Mouse (Mus musculus): ENCODE measurements around the gene Cnnm2. TPM values are rescaled to one million over a fixed set of nuclear protein-coding genes. Genes with fewer than 3 reads are reported as not detected.

Cnnm2 gene
- polyA plus RNA-seq, 1 experiment from 2014 or later: 2.0 TPM

DNA sequence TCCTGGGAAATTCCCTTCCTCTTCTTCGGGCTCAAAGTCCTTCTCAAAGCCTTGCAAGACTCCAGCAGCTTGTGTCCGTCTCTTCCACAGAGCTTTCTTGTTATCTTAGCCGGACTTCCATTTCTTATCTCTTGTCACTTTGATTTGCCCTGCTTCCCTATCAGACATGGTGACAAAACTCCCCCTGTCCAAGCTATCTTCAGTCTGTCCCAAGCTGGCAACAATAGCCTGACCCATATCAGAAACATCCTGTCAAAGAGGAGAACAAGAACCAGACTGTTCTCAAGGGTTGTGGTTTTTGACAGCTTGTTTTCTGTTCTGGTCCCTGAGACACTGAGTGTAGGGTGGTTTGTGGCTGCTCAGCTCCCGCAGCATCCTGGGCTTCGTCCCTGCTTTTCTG lies 26.2 kb upstream of the Cnnm2 start:
- no peak overlapping the region for H3K27ac ChIP-seq (replicated peaks)
- no peak for ATAC-seq (ENCODE audit: low FRiP score, low TSS enrichment)
- no peak for DNase-seq (ENCODE audit: low spot score)
- no peak overlapping the region for H3K9ac ChIP-seq (ENCODE audit: low read length)
- no peaks in the 10 kb centered on the region for H3K27me3 ChIP-seq (ENCODE audit: control insufficient read depth, insufficient read depth, low read length)
- H3K4me1 ChIP-seq (replicated peaks; ENCODE audit: control insufficient read depth, insufficient read depth): no peaks in the 10 kb centered on the region
- no peak overlapping the region for H3K4me2 ChIP-seq (replicated peaks; ENCODE audit: low read depth)
- H3K9me3 ChIP-seq (ENCODE audit: control insufficient read depth, low read length): no peaks in the 10 kb centered on the region
- no peak overlapping the region for H3K4me3 ChIP-seq (ENCODE audit: low read depth, low read length)
- 49% methylated on average over 5 of the region's 5 CpGs for WGBS
- H3K36me3 ChIP-seq (ENCODE audit: control insufficient read depth, insufficient read depth, low read length): no peaks in the 10 kb centered on the region; the same call in 1 of the 2 replicates
- TF ChIP-seq CTCF (IDR thresholded peaks at IDR 0.05; ENCODE audit: low read depth) (no peak), EP300 (optimal IDR thresholded peaks at IDR 0.05) (no peak)

DNA sequence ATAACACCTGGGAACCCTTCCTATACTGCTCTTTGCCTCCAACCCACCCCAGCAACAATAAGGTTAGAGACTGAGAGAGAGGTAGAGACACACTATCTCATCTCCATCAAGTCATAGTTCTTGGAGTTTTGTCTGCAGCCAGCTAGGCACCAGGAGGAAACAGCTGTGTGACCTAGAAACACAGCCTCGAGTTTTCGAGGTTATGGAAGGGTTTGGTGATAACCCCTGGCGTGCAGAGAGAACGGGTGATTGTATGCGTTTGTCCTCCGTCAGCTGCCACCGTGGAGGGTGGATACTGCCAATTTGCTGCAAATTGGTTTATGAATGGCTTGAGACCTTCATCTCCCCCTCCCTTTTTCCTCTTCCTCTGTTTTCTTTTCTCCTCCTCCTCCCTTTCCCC lies 24.3 kb upstream of the Cnnm2 start:
- TF ChIP-seq EP300 (optimal IDR thresholded peaks at IDR 0.05): no peak
- TF ChIP-seq CTCF (IDR thresholded peaks at IDR 0.05; ENCODE audit: low read depth): no peak
- Histone ChIP-seq H3K4me3 (ENCODE audit: low read depth, low read length) (no peak overlapping the region), H3K27ac (replicated peaks) (no peak overlapping the region), H3K9ac (ENCODE audit: low read length) (no peak overlapping the region), H3K4me1 (replicated peaks; ENCODE audit: control insufficient read depth, insufficient read depth) (no peaks in the 10 kb centered on the region), H3K4me2 (replicated peaks; ENCODE audit: low read depth) (no peak overlapping the region), H3K9me3 (ENCODE audit: control insufficient read depth, low read length) (no peaks in the 10 kb centered on the region), H3K36me3 (ENCODE audit: control insufficient read depth, insufficient read depth, low read length) (no peaks in the 10 kb centered on the region; the same call in 1 of the 2 replicates), H3K27me3 (ENCODE audit: control insufficient read depth, insufficient read depth, low read length) (no peaks in the 10 kb centered on the region)
- WGBS: 57% methylated on average over 7 of the region's 7 CpGs
- DNase-seq (ENCODE audit: low spot score) (no peak), ATAC-seq (ENCODE audit: low FRiP score, low TSS enrichment) (no peak)

DNA sequence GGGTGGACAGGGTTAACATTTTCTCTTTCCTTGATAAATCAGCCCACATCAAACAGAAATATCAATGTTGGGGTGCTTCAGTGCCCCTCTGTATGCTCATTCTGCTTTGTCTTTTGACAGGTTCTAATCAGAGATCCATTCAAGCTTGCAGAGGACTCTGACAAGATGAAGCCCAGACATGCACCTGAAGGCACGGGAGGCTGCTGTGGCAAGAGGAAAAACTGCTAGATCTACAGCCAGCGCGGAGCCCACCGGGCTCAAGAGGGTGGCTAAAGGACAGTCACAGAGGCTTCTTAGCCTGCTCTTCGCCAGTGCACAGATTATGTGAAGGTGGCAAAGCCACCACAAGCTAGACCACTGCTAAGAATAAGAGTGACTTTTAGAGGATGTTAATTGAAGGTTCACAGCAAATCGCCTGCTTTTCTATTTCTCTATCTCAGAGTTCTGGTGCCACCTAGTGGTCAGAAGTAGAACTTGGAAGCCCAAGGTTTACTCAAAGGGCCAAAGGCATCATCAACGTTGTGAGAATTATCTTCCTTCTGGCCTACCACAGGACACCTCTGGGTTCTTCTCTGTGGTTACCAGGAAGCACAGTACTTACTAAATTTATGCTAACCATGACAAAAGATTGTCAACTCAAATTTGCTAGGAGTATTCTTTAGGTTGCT lies 20.9 kb upstream of the Cnnm2 start:
- no peaks in the 10 kb centered on the region for H3K27me3 ChIP-seq (ENCODE audit: control insufficient read depth, insufficient read depth, low read length)
- no peaks in the 10 kb centered on the region for H3K9me3 ChIP-seq (ENCODE audit: control insufficient read depth, low read length)
- DNase-seq (ENCODE audit: low spot score): peak; percentile 48
- WGBS: 52% methylated on average over 7 of the region's 7 CpGs
- no peak overlapping the region for H3K4me2 ChIP-seq (replicated peaks; ENCODE audit: low read depth)
- H3K27ac ChIP-seq (replicated peaks): no peak overlapping the region
- H3K4me3 ChIP-seq (ENCODE audit: low read depth, low read length): no peak overlapping the region
- no peak for TF ChIP-seq EP300 (optimal IDR thresholded peaks at IDR 0.05)
- peak; percentile 89 for TF ChIP-seq CTCF (IDR thresholded peaks at IDR 0.05; ENCODE audit: low read depth)
- peak; percentile 21; the same call in 1 of the 2 replicates for ATAC-seq (ENCODE audit: low FRiP score, low TSS enrichment)
- H3K4me1 ChIP-seq (replicated peaks; ENCODE audit: control insufficient read depth, insufficient read depth): no peaks in the 10 kb centered on the region
- no peaks in the 10 kb centered on the region; the same call in 1 of the 2 replicates for H3K36me3 ChIP-seq (ENCODE audit: control insufficient read depth, insufficient read depth, low read length)
- H3K9ac ChIP-seq (ENCODE audit: low read length): no peak overlapping the region

DNA sequence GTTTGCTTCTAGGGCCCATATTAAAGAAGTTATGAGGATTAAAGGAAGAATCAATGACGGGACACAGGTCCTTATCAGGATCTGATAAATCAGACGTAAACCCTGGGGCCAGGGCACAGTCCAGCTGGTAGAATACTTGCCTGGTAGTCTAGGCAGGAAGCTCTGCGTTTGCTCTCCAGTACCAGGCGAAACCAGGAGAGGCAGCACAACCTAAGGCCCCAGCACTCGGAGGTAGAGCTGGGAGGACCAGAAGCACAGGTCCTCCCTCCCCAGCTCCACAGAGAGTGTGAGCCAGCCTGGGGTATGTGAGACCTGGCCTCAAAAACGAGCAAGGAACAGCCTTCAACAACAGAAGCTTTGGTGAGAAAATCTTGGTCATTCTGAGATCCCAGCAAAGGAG lies 19.8 kb upstream of the Cnnm2 start:
- ATAC-seq (ENCODE audit: low FRiP score, low TSS enrichment): peak; percentile 53; the same call in 1 of the 2 replicates
- 32% methylated on average over 6 of the region's 6 CpGs for WGBS

DNA sequence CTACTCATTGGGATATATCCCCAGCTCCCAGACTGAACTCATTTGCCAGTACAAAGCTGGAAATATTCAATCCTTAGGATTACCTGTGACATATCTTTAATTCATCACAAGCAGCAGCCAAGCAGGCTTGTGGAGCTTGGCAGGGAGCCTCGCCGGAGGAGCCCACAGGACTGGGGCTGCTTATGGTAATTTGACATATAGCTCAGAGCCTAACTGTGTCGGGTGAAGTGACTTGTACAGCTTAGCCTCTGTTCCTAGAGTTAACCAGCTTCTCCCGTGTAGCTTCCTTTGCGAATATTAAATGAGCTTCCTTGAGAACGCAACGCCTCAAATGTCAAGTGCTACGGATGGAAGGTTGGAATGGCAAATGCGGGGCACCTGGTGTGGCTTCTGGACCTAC lies 16.7 kb upstream of the Cnnm2 start:
- TF ChIP-seq CTCF (IDR thresholded peaks at IDR 0.05; ENCODE audit: low read depth): no peak
- TF ChIP-seq EP300 (optimal IDR thresholded peaks at IDR 0.05): no peak
- DNase-seq (ENCODE audit: low spot score): no peak
- H3K4me3 ChIP-seq (ENCODE audit: low read depth, low read length): no peak overlapping the region
- 63% methylated on average over 9 of the region's 9 CpGs for WGBS
- no peaks in the 10 kb centered on the region for H3K4me1 ChIP-seq (replicated peaks; ENCODE audit: control insufficient read depth, insufficient read depth)
- H3K9me3 ChIP-seq (ENCODE audit: control insufficient read depth, low read length): no peaks in the 10 kb centered on the region
- no peak overlapping the region for H3K27ac ChIP-seq (replicated peaks)
- no peaks in the 10 kb centered on the region for H3K27me3 ChIP-seq (ENCODE audit: control insufficient read depth, insufficient read depth, low read length)
- ATAC-seq (ENCODE audit: low FRiP score, low TSS enrichment): no peak
- H3K4me2 ChIP-seq (replicated peaks; ENCODE audit: low read depth): no peak overlapping the region
- no peaks in the 10 kb centered on the region for H3K36me3 ChIP-seq (ENCODE audit: control insufficient read depth, insufficient read depth, low read length)
- no peak overlapping the region for H3K9ac ChIP-seq (ENCODE audit: low read length)

More for the DNA sequence above, 19.8 kb upstream of the Cnnm2 start:
- Histone ChIP-seq H3K9me3 (ENCODE audit: control insufficient read depth, low read length) (no peaks in the 10 kb centered on the region), H3K36me3 (ENCODE audit: control insufficient read depth, insufficient read depth, low read length) (no peaks in the 10 kb centered on the region; the same call in 1 of the 2 replicates), H3K4me2 (replicated peaks; ENCODE audit: low read depth) (no peak overlapping the region), H3K27me3 (ENCODE audit: control insufficient read depth, insufficient read depth, low read length) (no peaks in the 10 kb centered on the region), H3K27ac (replicated peaks) (no peak overlapping the region), H3K9ac (ENCODE audit: low read length) (no peak overlapping the region), H3K4me1 (replicated peaks; ENCODE audit: control insufficient read depth, insufficient read depth) (no peaks in the 10 kb centered on the region), H3K4me3 (ENCODE audit: low read depth, low read length) (no peak overlapping the region)
- DNase-seq (ENCODE audit: low spot score): peak; percentile 26
- no peak for TF ChIP-seq EP300 (optimal IDR thresholded peaks at IDR 0.05)
- TF ChIP-seq CTCF (IDR thresholded peaks at IDR 0.05; ENCODE audit: low read depth): peak; percentile 48

DNA sequence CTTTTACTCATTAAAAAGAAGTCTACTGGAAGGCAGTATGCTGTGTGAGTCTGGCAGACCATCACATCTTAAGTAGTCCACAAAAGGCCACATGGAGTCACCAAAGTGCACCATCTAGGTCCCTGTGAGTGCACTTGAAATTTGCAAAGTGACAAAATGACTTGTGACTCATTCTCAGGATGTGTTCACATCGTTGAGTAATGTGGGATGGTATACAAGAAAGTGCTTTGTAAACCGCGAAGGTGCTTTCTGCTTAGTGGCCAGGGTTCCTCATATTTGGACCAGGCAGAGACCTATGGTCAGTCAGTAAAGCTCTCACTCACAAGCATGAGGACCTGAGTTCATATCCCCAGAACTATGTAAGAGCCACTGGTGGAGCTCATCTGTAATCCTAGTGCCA lies 13.6 kb upstream of the Cnnm2 start:
- no peak overlapping the region for H3K4me3 ChIP-seq (ENCODE audit: low read depth, low read length)
- no peaks in the 10 kb centered on the region for H3K9me3 ChIP-seq (ENCODE audit: control insufficient read depth, low read length)
- no peak overlapping the region for H3K27ac ChIP-seq (replicated peaks)
- H3K27me3 ChIP-seq (ENCODE audit: control insufficient read depth, insufficient read depth, low read length): no peaks in the 10 kb centered on the region
- no peak for TF ChIP-seq EP300 (optimal IDR thresholded peaks at IDR 0.05)
- TF ChIP-seq CTCF (IDR thresholded peaks at IDR 0.05; ENCODE audit: low read depth): no peak
- WGBS: 81% methylated on average over 3 of the region's 3 CpGs
- no peaks in the 10 kb centered on the region for H3K4me1 ChIP-seq (replicated peaks; ENCODE audit: control insufficient read depth, insufficient read depth)
- DNase-seq (ENCODE audit: low spot score) (no peak), ATAC-seq (ENCODE audit: low FRiP score, low TSS enrichment) (no peak)
- no peak overlapping the region for H3K9ac ChIP-seq (ENCODE audit: low read length)
- no peak overlapping the region for H3K4me2 ChIP-seq (replicated peaks; ENCODE audit: low read depth)
- no peaks in the 10 kb centered on the region for H3K36me3 ChIP-seq (ENCODE audit: control insufficient read depth, insufficient read depth, low read length)

Measured in stomach, postnatal 0 days (tissue).